Comparison of ENCODE assay signal across 10 mouse cellular contexts in the genomic region with DNA sequence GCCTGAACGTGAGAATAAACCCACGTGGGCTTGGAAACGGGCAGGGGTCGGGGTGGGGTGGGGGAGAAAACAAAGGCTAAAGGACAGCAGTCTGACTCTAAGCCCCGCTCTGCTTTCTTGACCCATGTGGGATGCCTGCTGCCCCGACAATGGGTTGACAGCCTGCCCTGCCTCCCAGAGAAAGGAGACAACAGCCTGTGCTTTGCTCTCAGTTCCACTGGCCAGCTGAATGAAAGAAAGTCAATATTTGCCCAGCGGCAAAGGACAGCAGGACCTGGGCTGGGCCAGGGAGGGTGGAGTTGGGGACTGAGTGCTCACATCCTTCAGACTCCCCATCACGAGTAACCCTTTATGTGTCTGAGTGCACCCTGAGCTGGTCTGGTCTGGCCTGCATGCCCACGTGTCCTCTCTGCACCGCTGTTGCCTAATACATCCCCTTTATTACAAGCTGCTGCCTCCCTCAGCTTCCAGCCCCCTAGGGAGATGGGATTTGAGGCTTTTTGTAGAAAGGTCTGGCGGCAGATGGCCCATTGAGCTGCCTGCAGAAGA.
A peak's percentile ranks its signal among the peaks of the same experiment; 100 is the strongest.
DNase-seq lines count a peak whose midpoint lies in the region; ATAC-seq lines count a peak whose summit lies in the region.
"Had no signal": no experiment of that assay in that cellular context is flagged by ENCODE, and none has a peak within 500 bp of the region (broad histone marks: within the 10 kb centered on the region; RNA-seq: fewer than 3 reads in every experiment).

No protein-coding gene starts in this region.

- WGBS in forebrain, embryonic 10.5 days, result 11% methylated on average over 11 of the region's 11 CpGs
- 8% methylated on average over 11 of the region's 11 CpGs for WGBS in forebrain, embryonic 16.5 days
- WGBS in hindbrain, embryonic 16.5 days, result 9% methylated on average over 11 of the region's 11 CpGs

- DNase-seq in forebrain, embryonic 10.5 days (ENCODE audit: extremely low spot score, low spot score), result no peak
- peak; percentile 41 for DNase-seq in lung, postnatal 10 days
- peak; percentile 79 for DNase-seq in retina, postnatal 1 day
- no peak for DNase-seq in left cerebral cortex, postnatal 14 days (ENCODE audit: low spot score in 2 of 2)
- DNase-seq in kidney, adult 11 months, result no peak
- DNase-seq: adrenal gland, adult 8-10 months; kidney, postnatal 4 days had no signal

- no peak overlapping the region for H3K4me2 ChIP-seq in forebrain, embryonic 16.5 days (ENCODE audit: low read length)
- H3K4me2 ChIP-seq in hindbrain, embryonic 16.5 days (ENCODE audit: low read length), result no peak overlapping the region

- peak overlapping the region; percentile 66 for H3K27ac ChIP-seq in forebrain, embryonic 10.5 days
- no peak overlapping the region for H3K27ac ChIP-seq in forebrain, embryonic 16.5 days (ENCODE audit: low read length)
- H3K27ac ChIP-seq in hindbrain, embryonic 16.5 days (ENCODE audit: low read depth, low read length), result 0 out of 2 replicates have a peak overlapping the region, but pooled peaks have one; percentile 25

- no peaks in the 10 kb centered on the region for H3K36me3 ChIP-seq in forebrain, embryonic 10.5 days (replicated peaks)
- H3K36me3 ChIP-seq in forebrain, embryonic 16.5 days (ENCODE audit: control insufficient read depth, insufficient read depth), result no peaks in the 10 kb centered on the region
- H3K36me3 ChIP-seq in hindbrain, embryonic 16.5 days (ENCODE audit: control insufficient read depth, insufficient read depth, low read length), result no peaks in the 10 kb centered on the region

- H3K27me3 ChIP-seq in forebrain, embryonic 10.5 days (ENCODE audit: poor library complexity, severe bottlenecking), result peaks cover 91% of the 10 kb centered on the region
- H3K27me3 ChIP-seq in forebrain, embryonic 16.5 days (replicated peaks; ENCODE audit: control insufficient read depth, insufficient read depth, low read length), result no peaks in the 10 kb centered on the region
- peaks cover 2% of the 10 kb centered on the region; the same call in 1 of the 2 replicates for H3K27me3 ChIP-seq in hindbrain, embryonic 16.5 days (replicated peaks; ENCODE audit: control insufficient read depth, insufficient read depth, low read length)

- H3K4me1 ChIP-seq in forebrain, embryonic 10.5 days, result peaks cover 60% of the 10 kb centered on the region
- H3K4me1 ChIP-seq in forebrain, embryonic 16.5 days (replicated peaks; ENCODE audit: control insufficient read depth, insufficient read depth, low read length), result peaks cover 12% of the 10 kb centered on the region
- H3K4me1 ChIP-seq in hindbrain, embryonic 16.5 days (ENCODE audit: control insufficient read depth, insufficient read depth, low read depth, low read length), result peaks cover 19% of the 10 kb centered on the region

- no peak for ATAC-seq in forebrain, embryonic 16.5 days
- ATAC-seq in hindbrain, embryonic 16.5 days, result peak; percentile 24
- ATAC-seq in CD4-positive, CD25-positive, alpha-beta regulatory T cell, adult 4 months, result no peak

- no peak overlapping the region for H3K9ac ChIP-seq in forebrain, embryonic 16.5 days (replicated peaks; ENCODE audit: low read depth, low read length)
- 0 out of 2 replicates have a peak overlapping the region, but pooled peaks have one; percentile 23 for H3K9ac ChIP-seq in hindbrain, embryonic 16.5 days (ENCODE audit: low read depth, low read length)

- no peak overlapping the region for H3K4me3 ChIP-seq in forebrain, embryonic 10.5 days
- H3K4me3 ChIP-seq in forebrain, embryonic 16.5 days (replicated peaks; ENCODE audit: low read length), result no peak overlapping the region
- no peak overlapping the region for H3K4me3 ChIP-seq in hindbrain, embryonic 16.5 days (ENCODE audit: low read length)

- intact Hi-C loops in left cerebral cortex, postnatal 14 days (cut with DNase I), result no loop called here

- no peaks in the 10 kb centered on the region for H3K9me3 ChIP-seq in forebrain, embryonic 10.5 days
- H3K9me3 ChIP-seq in forebrain, embryonic 16.5 days (ENCODE audit: control insufficient read depth, low read length), result no peaks in the 10 kb centered on the region
- no peaks in the 10 kb centered on the region for H3K9me3 ChIP-seq in hindbrain, embryonic 16.5 days (ENCODE audit: control insufficient read depth, low read length)

Comparison
In these comparisons a context has a peak if more than half of its experiments do, and no peak if none do; other contexts are left out.
1. DNase-seq: peak in lung, postnatal 10 days (single experiment) and retina, postnatal 1 day (single experiment); none in forebrain, embryonic 10.5 days (single experiment), left cerebral cortex, postnatal 14 days (0 of 2) and kidney, adult 11 months (single experiment).